Mouse (Mus musculus) lung, postnatal 36 days (tissue): ENCODE measurements around the gene Olfr328.
"Not testable (repeated sequence)": the region's sequence is repeated elsewhere in the genome, so short reads cannot be mapped to it uniquely, and the experiment has no call there.

Experiments
- DNase-seq: peaks from one replicate; pipeline ENCODE4 v3.0.0; 2022; ENCODE audit warnings: mixed read lengths

Gene Olfr328

DNA sequence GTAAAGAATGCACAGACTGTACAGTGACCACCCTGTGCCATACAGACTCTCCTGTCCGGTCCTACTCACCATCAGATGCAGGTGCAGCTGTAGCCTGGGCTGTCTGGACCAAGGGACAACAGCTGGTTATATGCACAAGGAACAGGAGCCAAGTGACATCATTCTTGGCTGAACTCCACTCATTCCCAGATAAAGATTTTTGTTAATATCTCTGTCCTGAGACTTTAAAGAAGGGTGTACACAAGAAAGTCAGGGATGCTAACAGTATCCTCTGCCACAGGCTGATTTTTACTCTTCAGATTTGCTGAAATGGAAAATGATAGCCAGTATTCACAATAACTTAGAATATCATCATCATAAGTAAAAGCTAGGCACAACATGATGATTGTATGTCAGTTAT is at the start of gene Olfr328:
TSS of gene Olfr328 (minus strand) at position 101 of the 400 bp plus-strand sequence.
- no peak for DNase-seq

DNA sequence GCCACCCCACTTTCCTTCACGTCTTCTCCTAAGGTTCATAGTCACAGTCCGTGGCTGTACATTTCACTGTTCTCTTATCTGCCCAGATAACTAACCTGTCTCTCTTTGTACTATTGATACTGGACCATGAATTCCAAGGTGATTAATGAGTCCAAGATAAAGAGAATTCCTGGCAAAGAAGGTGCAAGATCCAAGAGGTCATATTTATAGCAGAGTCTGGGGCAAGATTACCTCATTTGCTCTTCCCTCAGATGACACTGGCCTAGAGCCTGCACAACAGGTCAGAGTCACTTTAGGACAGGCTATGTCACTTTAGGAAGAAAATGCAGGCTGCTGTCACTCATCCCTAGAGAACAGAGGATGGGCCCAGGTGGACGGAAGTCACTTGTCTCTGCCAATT is 49.8 kb upstream of the Olfr328 start:
- no peak for DNase-seq

DNA sequence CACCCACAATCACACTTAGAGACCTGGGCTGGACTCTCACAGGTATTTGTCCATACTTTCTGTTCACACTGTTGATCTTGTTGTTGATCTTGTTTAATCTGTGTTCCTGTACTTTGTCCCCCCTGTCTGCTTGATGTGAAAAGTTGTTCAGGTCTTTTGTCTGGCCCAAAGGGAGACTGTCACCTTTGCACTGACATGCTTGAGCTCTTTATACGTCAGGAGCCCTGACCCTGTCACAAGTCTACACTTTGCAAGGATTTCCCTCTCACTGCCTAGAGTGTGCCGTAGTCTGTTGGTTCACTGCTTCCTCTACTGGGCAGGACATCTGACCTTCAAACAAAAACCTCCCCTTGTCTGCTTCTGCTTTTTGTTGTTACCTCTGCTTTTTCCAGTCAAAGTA is 49.3 kb upstream of the Olfr328 start:
- no peak for DNase-seq

DNA sequence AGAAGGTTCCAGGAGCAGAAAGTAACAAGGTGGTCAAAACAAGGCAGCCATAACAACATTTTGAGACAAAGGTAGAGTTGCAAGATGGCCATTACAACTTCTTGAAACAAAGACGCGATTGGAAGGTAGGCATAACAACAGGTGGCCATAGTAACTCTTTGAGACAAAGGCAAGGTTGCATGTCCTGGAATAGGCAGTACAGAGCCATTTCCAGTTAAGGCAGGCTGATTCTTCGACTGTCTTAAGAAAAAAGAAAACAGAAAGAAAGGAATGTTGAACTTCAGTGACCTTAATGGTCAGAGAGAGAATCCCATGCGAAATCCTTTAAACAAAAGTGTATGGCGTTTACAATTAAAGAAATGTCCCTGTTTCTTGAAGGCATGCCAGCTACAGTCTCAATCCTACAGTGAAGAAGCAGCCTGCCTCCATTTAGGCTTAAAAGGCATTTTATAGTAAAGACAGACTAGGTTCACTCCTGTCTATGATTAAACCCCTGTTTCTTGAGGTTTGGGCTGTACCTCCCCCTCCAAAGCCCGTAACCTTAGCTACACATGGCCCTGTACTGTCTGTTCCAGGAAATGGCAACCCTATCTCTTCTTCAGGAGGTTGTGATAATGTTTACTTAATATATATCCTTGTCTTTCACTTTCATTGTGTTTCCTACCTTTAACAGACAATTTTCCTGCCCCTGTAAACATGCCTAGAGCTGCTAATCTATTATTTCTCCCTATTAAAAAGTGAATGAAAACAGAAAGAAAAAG is 47.5 kb upstream of the Olfr328 start:
- DNase-seq: no peak

DNA sequence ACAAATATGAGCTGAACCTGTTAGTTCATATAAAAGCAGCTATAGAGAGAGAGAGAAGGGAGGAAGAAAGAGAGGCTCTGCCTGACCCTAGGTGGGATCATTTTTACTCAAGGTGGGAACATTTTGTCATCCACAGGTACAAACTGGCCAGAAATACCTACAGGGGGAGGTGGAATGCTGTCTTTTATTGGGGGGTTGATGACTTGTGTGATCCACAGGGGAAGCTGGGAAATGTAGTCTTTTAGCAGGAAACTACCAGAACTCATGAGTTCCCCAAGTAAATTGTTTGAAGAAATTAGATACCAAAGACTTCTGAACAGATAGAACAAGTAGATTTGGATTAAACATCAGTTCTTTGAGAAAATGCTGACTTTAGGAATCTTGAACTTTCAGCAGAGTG is 46.6 kb upstream of the Olfr328 start:
- DNase-seq: no peak

DNA sequence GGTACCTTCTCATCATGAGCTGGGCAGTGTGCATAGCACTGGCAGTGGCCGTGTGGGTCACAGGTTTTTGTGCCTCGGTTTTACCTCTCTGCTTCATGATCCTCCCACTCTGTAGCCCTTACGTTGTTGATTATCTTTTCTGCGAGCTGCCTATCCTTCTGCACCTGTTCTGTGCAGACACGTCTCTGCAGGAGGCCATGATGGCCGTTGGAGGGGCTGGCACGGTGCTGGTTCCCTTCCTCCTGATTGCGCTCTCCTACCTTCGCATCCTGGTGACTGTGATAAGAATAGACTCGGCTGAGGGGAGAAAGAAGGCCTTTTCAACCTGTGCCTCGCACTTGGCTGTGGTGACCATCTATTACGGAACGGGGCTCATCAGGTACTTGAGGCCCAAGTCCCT is 42.4 kb upstream of the Olfr328 start:
- DNase-seq: no peak

DNA sequence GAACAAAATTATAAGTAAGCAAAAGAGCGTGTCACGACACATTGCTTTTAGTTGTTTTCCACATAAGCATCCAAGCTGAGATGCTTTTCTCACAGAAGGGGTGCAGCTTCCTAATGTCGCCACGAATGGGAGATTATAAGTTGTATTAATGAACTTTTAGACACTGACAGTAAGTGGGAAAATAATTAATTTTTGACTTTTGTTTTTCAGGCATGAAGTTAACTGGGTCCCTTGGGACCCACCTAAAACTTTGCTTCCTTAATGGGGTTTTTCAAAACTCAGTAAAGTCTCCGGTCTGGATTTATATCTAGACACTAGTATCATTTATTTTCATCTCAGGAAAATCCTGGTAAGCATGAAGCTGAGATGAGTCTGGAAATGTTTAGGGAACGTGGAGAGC is 39.4 kb upstream of the Olfr328 start, which contains the start of gene Olfr324:
TSS of gene Olfr324 (plus strand) at position 301 of the 400 bp plus-strand sequence.
- DNase-seq: no peak

DNA sequence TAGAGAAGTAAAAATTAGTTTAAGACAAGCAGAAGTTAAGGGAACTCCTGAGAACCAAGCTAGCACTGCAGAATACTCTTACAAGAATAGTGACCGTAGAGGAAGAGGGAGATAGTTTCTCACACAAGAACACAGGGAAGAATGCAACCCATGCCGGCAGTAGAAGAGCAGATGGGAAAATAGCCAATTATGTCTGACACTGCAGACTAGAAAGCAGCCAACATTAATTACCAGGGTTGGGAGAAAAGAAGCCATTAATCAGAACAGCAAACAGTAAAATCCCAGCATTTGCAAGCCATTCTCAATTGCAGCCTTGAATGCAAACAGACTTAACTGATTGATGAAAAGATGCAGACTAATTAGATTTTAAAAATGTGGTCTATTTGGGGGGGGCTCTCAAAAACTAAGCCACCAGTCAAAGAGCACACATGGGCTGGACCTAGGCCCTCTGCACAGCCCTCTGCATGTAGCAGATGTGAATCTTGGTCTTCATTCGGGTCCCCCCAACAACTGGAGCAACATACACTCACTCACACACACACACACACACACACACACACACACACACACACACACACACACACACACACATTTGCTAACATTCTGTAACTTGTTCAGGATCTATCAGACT is 33.3 kb upstream of the Olfr328 start:
- DNase-seq: no peak

DNA sequence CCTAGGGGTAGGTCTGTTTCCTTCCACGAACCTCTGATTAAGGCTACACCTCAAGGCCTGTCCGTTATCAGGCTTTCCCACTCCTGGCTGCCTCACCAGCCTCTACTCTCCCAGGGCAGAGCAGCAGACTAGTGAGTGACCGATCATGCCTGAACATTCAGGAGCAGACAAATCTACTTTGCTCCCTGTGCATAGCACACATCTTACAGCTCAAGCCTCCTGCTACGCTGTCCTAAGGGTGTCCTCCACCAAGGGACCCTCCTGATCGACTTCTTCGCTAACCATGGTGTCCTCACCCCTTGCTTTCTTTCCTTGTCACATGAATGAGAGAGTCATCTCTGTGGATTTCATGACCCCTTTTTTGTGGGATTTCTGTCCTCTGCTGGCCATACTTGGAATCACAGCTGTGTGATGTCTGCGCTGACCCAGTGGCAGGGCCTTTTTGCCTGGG is 32.5 kb upstream of the Olfr328 start:
- DNase-seq: peak; percentile 28

DNA sequence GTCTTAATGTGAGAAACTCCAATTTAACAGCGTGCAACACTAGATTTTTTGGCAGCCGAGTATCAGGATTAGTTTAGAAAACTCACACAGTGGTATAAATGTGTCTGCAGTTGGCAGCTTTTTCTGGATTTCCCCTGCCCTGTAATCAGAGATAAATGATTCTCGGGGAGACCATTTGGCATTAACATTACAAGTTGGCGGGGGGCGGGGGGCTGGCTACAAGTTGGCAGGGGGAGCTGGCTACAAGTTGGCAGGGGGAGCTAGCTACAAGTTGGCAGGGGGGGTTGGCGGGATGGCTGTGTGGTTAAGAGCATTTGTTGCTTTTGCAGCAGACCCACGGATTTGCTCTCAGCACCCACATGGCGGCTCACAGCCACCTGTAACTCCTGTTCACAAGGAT is 23.2 kb upstream of the Olfr328 start:
- DNase-seq: no peak

DNA sequence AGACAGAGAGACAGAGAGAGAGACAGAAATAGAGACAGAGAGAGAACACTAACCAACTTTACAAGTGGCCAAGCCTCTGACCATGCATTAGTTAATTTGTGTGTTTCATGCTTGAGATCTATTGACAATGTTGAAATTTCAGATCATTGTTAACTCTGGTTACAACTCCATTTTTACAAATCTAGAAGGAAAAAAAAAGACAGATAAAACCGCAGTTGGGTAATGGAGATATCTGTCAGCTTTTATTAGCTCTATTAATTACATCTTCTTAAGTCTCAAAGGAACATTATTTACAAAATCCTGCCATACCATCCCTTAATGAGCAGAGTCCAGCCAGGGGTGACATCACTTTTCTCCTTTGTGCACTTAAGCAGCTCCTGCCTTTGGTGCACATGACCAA is 22.0 kb upstream of the Olfr328 start, which contains the start of gene Olfr325:
TSS of gene Olfr325 (plus strand) at position 301 of the 400 bp plus-strand sequence.
- no peak for DNase-seq

DNA sequence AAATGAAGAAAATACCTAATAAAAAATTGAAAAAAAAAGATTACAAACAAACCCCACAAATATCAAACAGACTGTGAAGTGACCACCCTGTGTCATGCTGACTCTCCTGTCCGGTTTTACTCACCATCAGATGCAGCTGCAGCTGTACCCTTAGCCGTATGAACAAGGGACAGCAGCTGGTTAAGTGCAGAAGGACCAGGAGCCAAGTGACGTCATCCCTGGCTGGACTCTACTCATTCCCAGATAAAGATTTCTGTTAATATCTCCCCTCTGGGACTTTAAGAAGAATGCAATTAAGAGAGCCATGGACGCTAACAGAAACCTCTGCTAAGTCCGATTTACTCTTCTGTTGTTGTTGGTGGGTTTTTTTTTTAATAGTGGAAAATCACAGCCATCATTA is 15.0 kb upstream of the Olfr328 start, which contains the start of gene Olfr224:
TSS of gene Olfr224 (minus strand) at position 149 of the 400 bp plus-strand sequence.
- DNase-seq: peak; percentile 4

DNA sequence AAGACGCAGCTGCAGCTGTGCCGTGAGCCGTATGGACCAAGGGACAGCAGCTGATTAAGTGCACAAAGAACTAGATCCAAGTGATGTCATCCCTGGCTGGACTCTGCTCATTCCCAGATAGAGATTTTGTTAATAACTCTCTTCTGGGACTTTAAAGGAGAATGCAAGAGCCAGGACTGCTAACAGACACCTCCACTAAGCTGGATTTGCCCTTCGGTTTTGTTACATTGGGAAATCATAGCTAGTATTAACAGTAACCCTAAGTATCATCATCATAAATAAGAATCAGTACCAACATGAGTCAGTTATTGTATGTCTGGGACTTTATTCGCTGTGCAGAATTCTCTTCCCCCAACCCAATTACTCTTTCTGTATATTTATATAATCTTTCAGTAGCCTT is 9.1 kb downstream of the Olfr328 start, which contains the start of gene Olfr329-ps:
TSS of gene Olfr329-ps (minus strand) at position 101 of the 400 bp plus-strand sequence.
- no peak for DNase-seq

DNA sequence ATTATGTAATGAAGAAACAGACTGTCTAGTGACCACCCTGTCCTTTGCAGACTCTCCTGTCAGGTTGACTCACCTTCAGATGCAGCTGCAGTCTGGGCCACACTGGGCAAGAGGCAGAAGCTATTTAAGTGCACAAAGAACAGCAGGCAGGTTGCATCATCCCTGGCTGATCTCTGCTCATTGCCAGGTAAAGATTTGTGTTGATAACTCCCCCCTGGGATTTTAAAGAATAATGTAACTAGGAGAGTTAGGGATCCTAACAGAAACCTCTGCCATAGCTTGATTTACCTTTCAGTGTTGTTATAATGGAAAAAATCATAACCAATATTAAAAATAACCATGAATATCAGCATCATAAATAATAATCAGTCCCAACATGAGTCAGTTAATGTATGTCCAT is 20.7 kb downstream of the Olfr328 start, which contains the start of gene Olfr330:
TSS of gene Olfr330 (minus strand) at position 101 of the 400 bp plus-strand sequence.
- not testable (repeated sequence) for DNase-seq

DNA sequence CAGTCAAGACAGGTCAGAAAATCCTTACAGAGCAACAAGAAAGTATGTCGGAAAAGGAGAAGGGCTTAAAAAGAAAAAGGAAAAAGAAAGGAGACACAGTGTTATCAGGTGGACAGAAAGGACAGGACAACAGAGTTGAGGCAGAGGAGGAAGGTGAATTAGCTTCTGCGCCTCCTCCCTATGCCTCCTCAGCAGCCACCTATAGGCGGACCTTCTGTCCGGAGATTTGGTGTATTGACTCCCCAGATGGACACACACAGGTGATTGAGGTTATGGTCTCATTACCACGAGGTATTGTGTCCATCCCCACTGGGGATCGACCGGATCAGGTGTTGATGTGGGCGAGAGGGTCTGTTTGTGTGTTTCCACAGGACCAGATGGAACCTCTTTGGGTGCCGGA is 35.7 kb downstream of the Olfr328 start:
- DNase-seq: peak; percentile 3

DNA sequence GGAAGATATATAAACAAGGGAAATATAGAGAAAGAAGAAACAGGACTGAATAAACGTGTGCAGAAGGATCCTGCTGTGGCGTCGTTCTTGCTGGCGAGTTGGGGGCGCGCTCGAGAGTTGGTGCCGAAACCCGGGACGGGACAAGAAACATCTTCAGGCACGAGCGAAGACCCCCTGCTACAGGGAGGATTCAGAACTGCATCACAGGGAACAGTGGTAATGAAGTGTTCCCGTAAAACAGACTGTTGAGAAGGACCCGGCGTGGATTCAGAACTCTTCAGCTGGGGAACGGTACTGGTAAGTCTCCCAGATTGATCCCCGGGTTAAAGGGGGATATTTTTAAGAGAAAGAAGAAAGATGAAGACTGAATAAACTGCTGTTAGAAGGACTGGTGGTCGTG is 36.5 kb downstream of the Olfr328 start:
- DNase-seq: peak; percentile 35

DNA sequence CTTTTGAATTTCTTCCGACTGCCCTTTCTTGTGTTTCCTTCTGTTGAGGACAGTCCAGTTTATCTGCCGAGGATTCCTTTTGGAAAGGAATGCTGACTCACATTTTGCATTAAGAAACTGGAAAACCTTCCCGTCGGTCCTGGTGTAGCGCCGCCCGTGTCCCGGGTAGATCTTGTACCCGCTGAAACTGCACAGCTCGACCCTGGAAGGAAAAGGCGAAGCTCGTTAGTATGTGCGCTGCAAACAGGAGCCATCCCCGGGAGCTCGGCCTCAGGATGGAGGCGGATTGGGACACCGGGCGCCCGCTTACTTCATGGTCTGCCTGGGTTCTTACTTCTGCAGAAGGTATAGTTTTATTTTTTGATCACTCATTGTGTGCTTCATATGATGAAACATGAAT is 46.4 kb downstream of the Olfr328 start:
- DNase-seq: not testable (repeated sequence)

DNA sequence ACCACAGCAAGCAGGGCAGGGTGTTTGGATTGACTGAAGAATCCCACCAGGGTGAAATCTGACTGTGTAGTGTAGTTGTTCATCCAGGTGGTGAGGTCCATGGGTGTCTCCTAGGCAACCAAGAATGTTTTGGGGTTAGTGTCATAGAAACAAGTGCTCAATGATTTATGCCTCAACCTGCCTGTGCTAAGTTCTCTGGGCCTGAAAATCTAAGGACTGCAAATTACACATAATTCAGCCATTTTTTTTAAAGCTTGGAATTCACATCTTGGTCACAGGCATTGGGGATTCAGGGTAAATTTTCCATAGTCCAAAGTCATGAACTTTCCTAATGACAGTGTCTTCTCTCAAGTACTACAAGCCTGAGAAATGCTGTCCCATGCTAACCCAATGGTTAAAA is 53.0 kb downstream of the Olfr328 start, which contains the start of gene Olfr331:
TSS of gene Olfr331 (minus strand) at position 101 of the 400 bp plus-strand sequence.
- DNase-seq: not testable (repeated sequence)
